Mouse (Mus musculus): ENCODE measurements around the gene Nfia.

DNA sequence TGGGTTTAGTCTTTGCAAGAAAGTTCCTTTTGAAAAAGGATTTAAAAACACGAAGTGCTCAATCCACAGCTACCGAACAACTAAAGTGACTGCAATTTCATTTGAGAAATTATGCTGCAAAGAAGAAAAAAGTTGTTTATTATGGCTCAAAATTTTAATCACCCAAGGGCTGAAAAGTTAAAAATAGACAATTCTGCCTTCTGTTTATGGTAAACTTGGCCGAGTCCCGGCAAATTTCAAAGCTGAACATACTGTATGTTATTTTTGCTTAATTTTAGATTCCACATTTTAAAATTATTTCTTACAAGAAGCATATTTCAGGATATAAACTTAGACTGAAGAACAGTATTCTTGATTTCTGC is 59.7 kb downstream of the Nfia start:
- TF ChIP-seq CTCF (IDR thresholded peaks at IDR 0.05; ENCODE audit: low read depth, low read length) (no peak), GATA1 (IDR thresholded peaks at IDR 0.05; ENCODE audit: borderline replicate concordance, low read length) (no peak), GATA2 (IDR thresholded peaks at IDR 0.05; ENCODE audit: borderline replicate concordance, low read depth, low read length) (no peak)

Data from G1E (cell line).